Mouse (Mus musculus) liver, adult 2 months (tissue): ENCODE measurements around the gene Clic1.
A peak's percentile ranks its signal among the peaks of the same experiment; 100 is the strongest.

Source experiments
- CTCF ChIP-seq: fragments of 200-500 bp; IDR thresholded peaks from 2 replicates; pipeline ENCODE4 v1.5.1; 2011; ENCODE audit warnings: low read depth, low read length, control low read depth
- POLR2A ChIP-seq: fragments of 200-500 bp; IDR thresholded peaks from 2 replicates; pipeline ENCODE4 v1.6.1; 2011; ENCODE audit warnings: low read length, control low read depth; ENCODE audit not compliant: insufficient read depth; ENCODE audit errors: extremely low read depth

- peak; percentile 17; the same call in 1 of the 2 replicates for TF ChIP-seq CTCF
- TF ChIP-seq POLR2A = no peak
These were observed 30.0 kb downstream of the Clic1 start for GRCm38 (mm10) chr17:35079778-35080177.
